Mouse (Mus musculus) embryonic stem cell, embryonic (primary cell): ENCODE measurements at regions not wholly inside any gene's neighbourhood (a gene's known extent, or its start where the extent isn't known, plus 50 kb on each side); places are given as distances from the start of the nearest gene placed in this dataset.

Experiments
- CTCF ChIA-PET, 4 experiments: fragments of 300-600 bp in 2 of 4; fragments of 350-600 bp in 2 of 4; sonication (Branson Sonifier 250); formaldehyde crosslinking; loops; one replicate each; lab custom pipeline; 2022; ENCODE audit warnings: inconsistent platforms in 2 of 4; lab: Charles Lee
- POLR2A ChIA-PET, 4 experiments: fragments of 300-600 bp in 2 of 4; fragments of 350-600 bp in 2 of 4; sonication (Branson Sonifier 250); formaldehyde crosslinking; loops; one replicate each; lab custom pipeline; 2022; ENCODE audit warnings: antibody characterized with exemption in 4 of 4, inconsistent platforms in 1 of 4; lab: Charles Lee

GRCm38 (mm10) chr13:42244240-42245086 lies 56.8 kb upstream of the Edn1 start:
- CTCF ChIA-PET: interaction anchor here in 1 of 4 experiments (1.0 kb wide), 1 partner anchor 360 kb away, joined by 3 read pairs; no protein-coding TSS in a partner anchor
- POLR2A ChIA-PET: no interaction called here

- POLR2A ChIA-PET: no interaction called here
- CTCF ChIA-PET: interaction anchor here in 1 of 4 experiments (0.6 kb wide), 1 partner anchor 309 kb away, joined by 3 read pairs; no protein-coding TSS in a partner anchor
These were observed 55.4 kb upstream of the Edn1 start for GRCm38 (mm10) chr13:42245753-42246409.
